Mouse (Mus musculus): ENCODE measurements around the gene Cutc. TPM values are rescaled to one million over a fixed set of nuclear protein-coding genes. Genes with fewer than 3 reads are reported as not detected.

Gene Cutc
- 5.0 TPM in 1 of 2 replicates, not detected in the other for polyA plus RNA-seq (2012; ENCODE audit: insufficient read depth, low replicate concordance)

GRCm38 (mm10) chr19:43752489-43753225, at the start of gene Cutc, which contains the start of gene Cox15:
Gene Cutc, plus strand, starts transcription at chr19:43752996.
Gene Cox15, minus strand, starts transcription at chr19:43753000.
- TF ChIP-seq FLI1 (IDR thresholded peaks at IDR 0.05; ENCODE audit: low read length) (no peak), GATA1 (IDR thresholded peaks at IDR 0.05; ENCODE audit: borderline replicate concordance, low read length) (no peak)
- peak within 1 kb of the TSS; percentile 91 for H3K4me3 ChIP-seq (replicated peaks)

DNA sequence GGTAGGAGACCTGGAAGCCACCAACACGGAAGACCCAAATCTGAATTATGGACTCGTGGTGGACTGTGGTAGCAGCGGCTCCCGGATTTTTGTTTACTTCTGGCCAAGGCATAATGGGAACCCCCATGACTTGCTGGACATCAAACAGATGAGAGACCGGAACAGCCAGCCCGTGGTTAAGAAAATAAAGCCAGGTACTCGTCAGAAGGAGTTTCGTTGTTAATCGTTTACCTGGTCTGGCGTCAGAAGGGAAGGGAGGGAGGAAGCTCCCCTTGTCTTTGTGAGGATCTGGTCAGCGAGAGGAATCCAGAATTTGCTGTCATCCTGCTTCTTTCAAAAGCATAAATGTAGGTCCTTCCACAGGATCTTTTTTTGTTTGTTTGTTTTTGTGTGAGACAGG, 48.6 kb upstream of the Cutc start:
- no peaks in the 10 kb centered on the region for H3K27me3 ChIP-seq (replicated peaks)
- no peak overlapping the region for H3K4me3 ChIP-seq (replicated peaks)
- peaks cover 3% of the 10 kb centered on the region; the same call in 1 of the 2 replicates for H3K9me3 ChIP-seq
- peaks cover 95% of the 10 kb centered on the region for H3K36me3 ChIP-seq (replicated peaks; ENCODE audit: low read length)
- peaks cover 16% of the 10 kb centered on the region for H3K4me1 ChIP-seq
- no peak for TF ChIP-seq FLI1 (IDR thresholded peaks at IDR 0.05; ENCODE audit: low read length)
- no peak for TF ChIP-seq GATA1 (IDR thresholded peaks at IDR 0.05; ENCODE audit: borderline replicate concordance, low read length)

More at GRCm38 (mm10) chr19:43752489-43753225, at the start of gene Cutc, which contains the start of gene Cox15:
- H3K36me3 ChIP-seq (replicated peaks; ENCODE audit: low read length) = peaks cover 41% of the 10 kb centered on the region
- H3K4me1 ChIP-seq = peaks cover 63% of the 10 kb centered on the region
- no peaks in the 10 kb centered on the region for H3K27me3 ChIP-seq (replicated peaks)
- no peaks in the 10 kb centered on the region for H3K9me3 ChIP-seq

GRCm38 (mm10) chr19:43704787-43705497, 47.9 kb upstream of the Cutc start:
- Histone ChIP-seq H3K27me3 (replicated peaks) (no peaks in the 10 kb centered on the region), H3K36me3 (replicated peaks; ENCODE audit: low read length) (peaks cover 93% of the 10 kb centered on the region), H3K4me1 (peaks cover 13% of the 10 kb centered on the region; the same call in 1 of the 2 replicates), H3K9me3 (peaks cover 3% of the 10 kb centered on the region; the same call in 1 of the 2 replicates), H3K4me3 (replicated peaks) (no peak overlapping the region)
- no peak for TF ChIP-seq FLI1 (IDR thresholded peaks at IDR 0.05; ENCODE audit: low read length)
- no peak for TF ChIP-seq GATA1 (IDR thresholded peaks at IDR 0.05; ENCODE audit: borderline replicate concordance, low read length)

DNA sequence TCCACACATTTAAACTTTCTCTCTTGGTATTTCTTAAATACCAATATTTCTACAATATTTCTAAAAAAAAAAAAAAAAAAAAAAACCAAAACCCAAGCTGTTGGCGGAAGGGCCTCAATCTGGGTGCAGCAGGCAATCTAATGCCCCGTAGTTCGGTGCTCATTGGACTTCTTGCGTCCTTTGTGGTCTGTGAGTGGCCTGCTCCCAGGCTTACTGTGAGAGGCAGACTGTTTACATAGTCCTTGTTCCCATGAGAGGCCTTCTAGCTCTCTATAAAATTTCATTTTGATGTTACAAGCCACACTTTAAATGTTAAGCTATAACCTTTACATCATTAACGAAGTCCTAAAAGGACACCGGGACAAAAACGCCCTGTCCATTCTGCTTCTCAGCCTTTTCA, 44.6 kb upstream of the Cutc start:
- Histone ChIP-seq H3K36me3 (replicated peaks; ENCODE audit: low read length) (peaks cover 80% of the 10 kb centered on the region), H3K27me3 (replicated peaks) (no peaks in the 10 kb centered on the region), H3K4me1 (peaks cover 16% of the 10 kb centered on the region), H3K4me3 (replicated peaks) (no peak overlapping the region), H3K9me3 (no peaks in the 10 kb centered on the region)
- no peak for TF ChIP-seq FLI1 (IDR thresholded peaks at IDR 0.05; ENCODE audit: low read length)
- TF ChIP-seq GATA1 (IDR thresholded peaks at IDR 0.05; ENCODE audit: borderline replicate concordance, low read length) = no peak

DNA sequence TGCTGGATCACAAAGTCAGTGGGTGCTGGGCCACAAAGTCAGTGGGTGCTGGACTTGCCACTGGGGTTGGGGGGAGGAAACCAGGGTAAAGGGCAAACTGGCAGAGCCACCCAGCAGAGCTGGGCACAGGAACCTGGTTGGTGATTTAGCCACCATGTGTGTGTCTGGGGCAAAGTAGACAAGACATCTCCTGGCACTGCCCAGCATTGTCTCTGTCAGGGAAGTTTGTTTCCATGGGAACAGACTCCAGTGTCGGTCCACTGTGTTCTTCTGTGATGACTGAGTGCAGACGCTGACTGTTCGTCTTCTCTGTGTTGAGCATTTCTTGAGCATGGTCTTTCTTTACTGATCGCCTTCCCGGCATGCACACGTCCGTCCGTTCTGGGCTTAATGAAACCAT, 43.5 kb upstream of the Cutc start:
- no peaks in the 10 kb centered on the region for H3K9me3 ChIP-seq
- H3K36me3 ChIP-seq (replicated peaks; ENCODE audit: low read length) = peaks cover 73% of the 10 kb centered on the region
- TF ChIP-seq FLI1 (IDR thresholded peaks at IDR 0.05; ENCODE audit: low read length) = no peak
- TF ChIP-seq GATA1 (IDR thresholded peaks at IDR 0.05; ENCODE audit: borderline replicate concordance, low read length) = no peak
- peaks cover 16% of the 10 kb centered on the region for H3K4me1 ChIP-seq
- H3K4me3 ChIP-seq (replicated peaks) = no peak overlapping the region
- H3K27me3 ChIP-seq (replicated peaks) = no peaks in the 10 kb centered on the region

DNA sequence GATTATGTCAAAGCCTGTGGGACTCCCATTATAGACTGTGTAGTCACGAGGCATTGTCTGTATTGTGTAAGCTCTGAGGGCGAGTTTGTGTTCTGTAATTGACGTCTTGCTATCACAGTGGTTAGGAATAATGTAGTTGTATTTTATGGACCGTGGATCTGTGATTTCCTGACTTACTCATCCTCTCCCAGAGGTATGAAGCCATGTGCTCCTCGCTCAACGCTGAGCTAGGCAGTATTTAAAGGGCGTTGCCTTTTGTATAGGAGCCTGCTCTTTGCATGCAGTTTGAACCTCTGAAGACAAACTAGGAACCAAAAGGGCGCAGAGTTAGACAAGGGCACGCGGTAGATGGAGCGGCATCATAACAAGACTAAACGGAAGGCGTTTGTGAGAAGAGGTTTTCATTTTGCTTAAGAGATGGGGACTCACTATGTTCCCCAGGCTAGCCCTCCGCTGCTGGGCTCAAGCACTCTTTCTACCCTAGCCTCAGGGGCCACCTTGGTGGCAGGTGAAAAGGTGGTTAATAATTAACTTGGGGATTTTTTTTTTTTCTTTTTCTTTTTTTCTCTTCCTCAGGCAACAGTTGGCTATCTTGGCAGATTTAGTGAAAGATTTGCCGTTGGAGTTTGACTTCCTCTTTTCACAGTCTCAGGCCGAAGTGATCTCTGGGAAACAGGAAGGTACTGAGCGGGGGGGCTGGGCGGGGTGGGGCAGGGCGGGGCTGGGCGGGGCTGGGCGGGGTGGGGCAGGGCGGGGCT, 41.5 kb upstream of the Cutc start:
- Histone ChIP-seq H3K4me1 (peaks cover 10% of the 10 kb centered on the region), H3K9me3 (no peaks in the 10 kb centered on the region), H3K4me3 (replicated peaks) (peak overlapping the region; percentile 80), H3K27me3 (replicated peaks) (no peaks in the 10 kb centered on the region), H3K36me3 (replicated peaks; ENCODE audit: low read length) (peaks cover 66% of the 10 kb centered on the region)
- TF ChIP-seq FLI1 (IDR thresholded peaks at IDR 0.05; ENCODE audit: low read length) = no peak
- no peak for TF ChIP-seq GATA1 (IDR thresholded peaks at IDR 0.05; ENCODE audit: borderline replicate concordance, low read length)

DNA sequence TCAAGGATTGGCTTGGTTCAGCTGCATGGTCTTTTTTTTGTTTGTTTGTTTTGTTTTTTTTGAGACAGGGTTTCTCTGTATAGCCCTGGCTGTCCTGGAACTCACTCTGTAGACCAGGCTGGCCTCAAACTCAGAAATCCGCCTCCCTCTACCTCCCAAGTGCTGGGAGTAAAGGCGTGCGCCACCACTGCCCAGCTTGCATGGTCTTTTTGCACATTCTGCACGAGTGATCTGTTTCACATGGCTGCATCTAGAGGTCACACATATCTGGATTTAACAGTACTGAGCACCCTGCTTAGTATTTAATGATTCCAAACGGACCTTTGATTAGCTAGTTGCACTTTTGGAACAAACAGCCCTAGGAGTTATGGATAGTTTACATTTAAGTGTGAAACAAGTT, 40.8 kb upstream of the Cutc start:
- no peak for TF ChIP-seq GATA1 (IDR thresholded peaks at IDR 0.05; ENCODE audit: borderline replicate concordance, low read length)
- TF ChIP-seq FLI1 (IDR thresholded peaks at IDR 0.05; ENCODE audit: low read length) = no peak
- H3K9me3 ChIP-seq = no peaks in the 10 kb centered on the region
- H3K4me3 ChIP-seq (replicated peaks) = peak overlapping the region; percentile 33
- peaks cover 10% of the 10 kb centered on the region for H3K4me1 ChIP-seq
- H3K27me3 ChIP-seq (replicated peaks) = no peaks in the 10 kb centered on the region
- peaks cover 66% of the 10 kb centered on the region for H3K36me3 ChIP-seq (replicated peaks; ENCODE audit: low read length)

- Histone ChIP-seq H3K36me3 (replicated peaks; ENCODE audit: low read length) (peaks cover 89% of the 10 kb centered on the region), H3K9me3 (no peaks in the 10 kb centered on the region), H3K4me1 (0 out of 2 replicates have a peak, but pooled peaks cover 4% of the 10 kb centered on the region), H3K27me3 (replicated peaks) (no peaks in the 10 kb centered on the region), H3K4me3 (replicated peaks) (no peak overlapping the region)
- TF ChIP-seq FLI1 (IDR thresholded peaks at IDR 0.05; ENCODE audit: low read length) (no peak), GATA1 (IDR thresholded peaks at IDR 0.05; ENCODE audit: borderline replicate concordance, low read length) (no peak)
Observed at GRCm38 (mm10) chr19:43720061-43720460, 32.7 kb upstream of the Cutc start.

GRCm38 (mm10) chr19:43722891-43723290, 29.9 kb upstream of the Cutc start:
- TF ChIP-seq GATA1 (IDR thresholded peaks at IDR 0.05; ENCODE audit: borderline replicate concordance, low read length) = no peak
- TF ChIP-seq FLI1 (IDR thresholded peaks at IDR 0.05; ENCODE audit: low read length) = no peak
- Histone ChIP-seq H3K27me3 (replicated peaks) (no peaks in the 10 kb centered on the region), H3K4me3 (replicated peaks) (no peak overlapping the region), H3K9me3 (no peaks in the 10 kb centered on the region), H3K36me3 (replicated peaks; ENCODE audit: low read length) (peaks cover 96% of the 10 kb centered on the region), H3K4me1 (0 out of 2 replicates have a peak, but pooled peaks cover 7% of the 10 kb centered on the region)

Data from megakaryocyte, embryonic 14.5 days (primary cell).